Mouse (Mus musculus): ENCODE measurements at regions not wholly inside any gene's neighbourhood (a gene's known extent, or its start where the extent isn't known, plus 50 kb on each side); places are given as distances from the start of the nearest gene placed in this dataset.

GRCm38 (mm10) chr8:128023661-128024060 lies 334.7 kb upstream of the Nrp1 start:
- Histone ChIP-seq H3K4me3 (ENCODE audit: insufficient read depth, low read length) (no peak overlapping the region), H3K4me1 (ENCODE audit: control insufficient read depth, insufficient read depth, low read length) (peaks cover 11% of the 10 kb centered on the region), H3K27ac (ENCODE audit: insufficient read depth, low read length) (peak overlapping the region; percentile 97)
- TF ChIP-seq POLR2A (IDR thresholded peaks at IDR 0.05; ENCODE audit: low read depth, low read length) (no peak), CTCF (IDR thresholded peaks at IDR 0.05; ENCODE audit: borderline replicate concordance, insufficient read depth, low read length) (no peak)

DNA sequence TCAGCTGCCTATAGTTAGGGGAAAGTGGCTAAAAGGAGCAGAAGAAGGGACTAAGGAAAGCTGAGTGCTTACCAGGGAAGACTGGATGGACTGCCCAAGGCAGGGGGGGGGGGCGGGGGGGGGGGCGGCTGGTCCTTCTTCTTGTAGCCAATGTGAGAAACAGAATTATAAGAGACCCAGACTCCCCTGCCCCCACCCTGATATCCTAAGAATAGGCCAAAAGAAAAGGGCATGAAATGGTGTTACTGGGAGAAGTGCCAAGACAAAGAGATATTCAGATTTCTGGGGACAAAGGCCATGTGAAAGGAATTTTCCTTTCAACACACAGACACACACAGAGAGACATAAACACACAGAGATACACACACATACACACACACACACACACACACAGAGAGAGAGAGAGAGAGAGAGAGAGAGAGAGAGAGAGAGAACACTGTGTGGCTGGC lies 333.6 kb upstream of the Nrp1 start:
- H3K27ac ChIP-seq (ENCODE audit: insufficient read depth, low read length) = peak overlapping the region; percentile 97
- no peak for TF ChIP-seq CTCF (IDR thresholded peaks at IDR 0.05; ENCODE audit: borderline replicate concordance, insufficient read depth, low read length)
- H3K4me1 ChIP-seq (ENCODE audit: control insufficient read depth, insufficient read depth, low read length) = peaks cover 11% of the 10 kb centered on the region
- no peak overlapping the region for H3K4me3 ChIP-seq (ENCODE audit: insufficient read depth, low read length)

DNA sequence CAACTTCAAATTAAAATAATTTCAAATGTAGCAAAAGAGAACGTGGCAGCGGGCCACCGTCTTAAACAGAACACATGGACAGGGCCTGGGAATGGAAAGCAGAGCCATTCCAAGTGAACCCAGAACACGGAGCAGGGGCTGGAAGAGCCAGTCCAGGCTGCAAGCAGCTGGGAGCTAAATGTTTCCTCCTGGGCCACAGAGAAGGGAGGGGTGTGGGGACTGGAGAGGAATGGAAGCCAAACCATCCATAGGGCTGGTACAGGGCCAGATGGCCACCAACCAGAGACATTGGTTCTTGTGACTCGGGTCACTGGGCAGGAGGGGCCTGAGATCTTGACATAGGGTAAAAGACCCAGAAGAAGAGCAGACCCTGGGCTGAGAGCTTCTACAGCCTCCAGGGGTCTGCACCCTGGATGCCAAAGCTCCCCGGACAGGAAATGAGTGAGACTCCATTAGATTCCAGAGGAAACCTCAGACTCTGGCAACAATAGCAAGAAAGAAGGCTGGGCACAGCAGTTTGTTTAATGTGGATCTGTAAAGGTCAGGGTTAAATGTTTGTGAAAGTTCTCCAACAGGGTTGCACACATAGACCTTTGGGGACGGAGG lies 333.1 kb upstream of the Nrp1 start:
- Histone ChIP-seq H3K27ac (ENCODE audit: insufficient read depth, low read length) (peak overlapping the region; percentile 97), H3K4me1 (ENCODE audit: control insufficient read depth, insufficient read depth, low read length) (peaks cover 14% of the 10 kb centered on the region), H3K4me3 (ENCODE audit: insufficient read depth, low read length) (no peak overlapping the region)
- no peak for TF ChIP-seq CTCF (IDR thresholded peaks at IDR 0.05; ENCODE audit: borderline replicate concordance, insufficient read depth, low read length)
- no peak for TF ChIP-seq POLR2A (IDR thresholded peaks at IDR 0.05; ENCODE audit: low read depth, low read length)

DNA sequence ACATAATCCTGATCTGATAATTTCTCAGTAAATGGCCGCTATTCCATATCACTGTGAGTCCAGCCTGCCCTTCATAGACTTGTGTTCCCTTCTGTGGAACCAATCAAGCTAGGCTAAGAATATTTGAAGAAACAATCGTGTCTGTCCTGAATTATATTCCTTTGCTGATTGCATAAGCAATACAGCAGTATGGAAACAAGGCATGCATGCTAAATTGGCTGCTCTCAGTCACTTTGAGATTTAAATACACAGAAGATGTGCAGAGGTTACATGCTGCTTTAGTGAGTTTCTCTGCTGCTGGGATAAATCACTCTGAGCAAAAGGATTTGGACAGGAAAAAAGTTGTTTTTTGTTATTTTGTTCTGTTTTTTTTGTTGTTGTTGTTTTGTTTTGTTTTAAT lies 331.4 kb upstream of the Nrp1 start:
- Histone ChIP-seq H3K4me1 (ENCODE audit: control insufficient read depth, insufficient read depth, low read length) (peaks cover 14% of the 10 kb centered on the region), H3K4me3 (ENCODE audit: insufficient read depth, low read length) (no peak overlapping the region), H3K27ac (ENCODE audit: insufficient read depth, low read length) (no peak overlapping the region)
- no peak for TF ChIP-seq CTCF (IDR thresholded peaks at IDR 0.05; ENCODE audit: borderline replicate concordance, insufficient read depth, low read length)
- TF ChIP-seq POLR2A (IDR thresholded peaks at IDR 0.05; ENCODE audit: low read depth, low read length) = no peak

DNA sequence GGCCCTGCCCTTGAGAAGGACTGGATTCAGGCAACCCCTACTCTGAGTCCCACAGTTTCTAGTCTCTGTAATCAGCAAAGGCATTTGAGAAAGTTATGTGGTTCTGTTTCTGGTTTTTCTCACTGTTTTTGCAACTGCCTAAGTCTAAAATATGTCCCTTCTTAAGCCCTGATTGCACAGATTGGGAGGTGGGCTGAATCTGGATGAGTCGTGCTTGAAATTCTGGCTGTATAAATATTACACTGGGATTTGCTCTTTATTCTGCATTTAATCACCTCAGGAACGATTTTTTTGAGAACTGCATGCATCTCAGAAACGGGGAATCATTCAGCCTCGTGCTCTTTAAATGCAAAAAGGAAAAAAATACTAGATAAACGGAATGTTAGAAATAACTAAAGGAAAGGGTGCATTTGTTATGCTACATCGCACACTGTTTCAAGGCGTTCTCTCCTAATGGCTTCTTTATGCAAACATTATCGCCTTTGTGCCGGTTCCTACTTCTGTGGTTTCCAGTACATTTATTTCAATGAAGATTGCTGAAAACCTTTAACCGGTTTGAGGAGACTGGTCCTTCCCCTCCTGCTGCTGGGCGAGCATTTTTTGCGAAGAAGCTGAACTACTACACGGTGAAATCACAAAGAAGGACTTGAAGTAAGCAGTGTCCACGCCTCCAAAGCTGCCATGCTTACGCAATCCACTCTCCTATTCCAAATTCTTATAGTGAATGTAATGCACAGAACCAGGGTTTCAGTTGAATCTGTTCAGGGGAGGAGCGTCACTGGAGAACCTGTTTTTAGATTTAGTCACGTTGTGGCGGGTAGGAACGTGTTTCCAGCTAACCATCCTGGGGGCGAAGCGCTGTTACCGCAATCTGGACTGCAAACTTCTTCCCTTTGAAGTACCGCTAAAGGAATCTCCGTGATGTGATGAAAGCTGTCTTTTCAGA lies 327.8 kb upstream of the Nrp1 start:
- H3K4me3 ChIP-seq (ENCODE audit: insufficient read depth, low read length) = no peak overlapping the region
- H3K27ac ChIP-seq (ENCODE audit: insufficient read depth, low read length) = peak overlapping the region; percentile 93
- no peak for TF ChIP-seq POLR2A (IDR thresholded peaks at IDR 0.05; ENCODE audit: low read depth, low read length)
- no peak for TF ChIP-seq CTCF (IDR thresholded peaks at IDR 0.05; ENCODE audit: borderline replicate concordance, insufficient read depth, low read length)
- H3K4me1 ChIP-seq (ENCODE audit: control insufficient read depth, insufficient read depth, low read length) = peaks cover 6% of the 10 kb centered on the region; the same call in 1 of the 2 replicates

DNA sequence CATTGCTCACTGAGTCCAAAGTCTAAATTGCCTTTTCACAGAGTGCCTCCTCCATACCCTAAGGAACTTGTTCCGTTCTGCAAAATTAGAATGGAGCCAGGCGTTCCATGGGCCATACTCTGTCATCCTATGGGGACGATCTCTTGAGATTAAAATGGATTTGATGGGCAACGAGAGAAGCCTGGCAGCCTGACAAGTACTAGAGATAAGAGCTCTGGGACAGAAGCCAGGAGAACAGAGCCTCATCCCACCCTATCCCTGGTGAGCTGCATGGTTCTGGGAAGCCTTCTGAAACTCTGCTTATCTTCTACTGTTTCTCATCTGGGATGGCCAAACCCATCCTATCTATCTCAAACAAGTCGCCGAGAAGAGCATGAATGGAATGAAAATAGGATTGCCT lies 324.3 kb upstream of the Nrp1 start:
- H3K4me3 ChIP-seq (ENCODE audit: insufficient read depth, low read length) = no peak overlapping the region
- TF ChIP-seq CTCF (IDR thresholded peaks at IDR 0.05; ENCODE audit: borderline replicate concordance, insufficient read depth, low read length) = no peak
- no peak for TF ChIP-seq POLR2A (IDR thresholded peaks at IDR 0.05; ENCODE audit: low read depth, low read length)
- no peak overlapping the region for H3K27ac ChIP-seq (ENCODE audit: insufficient read depth, low read length)
- peaks cover 4% of the 10 kb centered on the region; the same call in 1 of the 2 replicates for H3K4me1 ChIP-seq (ENCODE audit: control insufficient read depth, insufficient read depth, low read length)

GRCm38 (mm10) chr8:128035672-128036071 lies 322.7 kb upstream of the Nrp1 start:
- no peaks in the 10 kb centered on the region for H3K4me1 ChIP-seq (ENCODE audit: control insufficient read depth, insufficient read depth, low read length)
- H3K4me3 ChIP-seq (ENCODE audit: insufficient read depth, low read length) = no peak overlapping the region
- no peak overlapping the region for H3K27ac ChIP-seq (ENCODE audit: insufficient read depth, low read length)
- TF ChIP-seq POLR2A (IDR thresholded peaks at IDR 0.05; ENCODE audit: low read depth, low read length) (no peak), CTCF (IDR thresholded peaks at IDR 0.05; ENCODE audit: borderline replicate concordance, insufficient read depth, low read length) (no peak)

DNA sequence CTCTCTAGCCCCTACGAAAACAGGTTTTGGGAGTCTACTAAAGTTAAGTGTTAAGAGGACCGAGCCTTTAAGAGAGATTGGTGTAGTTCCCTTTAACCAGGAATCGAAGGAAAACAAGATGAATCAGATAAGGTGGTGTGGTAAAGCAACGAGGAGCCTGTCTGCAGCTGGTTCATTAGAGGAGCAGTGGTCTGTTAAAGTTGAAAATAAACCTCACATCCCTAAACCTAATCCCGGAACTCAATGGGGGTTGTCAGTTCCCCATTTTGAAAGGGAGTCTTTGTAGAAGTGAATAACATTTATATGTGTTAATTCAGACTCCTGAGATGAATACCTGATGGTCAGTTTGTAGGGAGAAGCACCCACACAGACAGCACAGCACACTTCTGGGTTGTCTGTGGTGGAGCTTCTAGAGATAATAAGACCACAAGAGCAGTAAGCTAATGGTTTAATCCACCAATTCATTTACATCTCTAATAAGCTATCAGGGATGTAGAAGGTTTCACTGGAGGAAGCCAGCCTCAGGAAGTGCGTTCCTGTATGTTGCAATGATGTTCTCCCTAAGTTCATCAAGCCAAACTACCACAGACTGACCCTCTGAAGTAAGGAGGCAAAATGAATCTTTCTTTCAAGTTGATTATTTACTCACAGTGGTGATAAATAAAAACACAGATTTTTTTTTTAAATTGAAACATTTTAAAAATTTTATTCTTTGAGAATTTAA lies 318.9 kb upstream of the Nrp1 start:
- TF ChIP-seq CTCF (IDR thresholded peaks at IDR 0.05; ENCODE audit: borderline replicate concordance, insufficient read depth, low read length) (no peak), POLR2A (IDR thresholded peaks at IDR 0.05; ENCODE audit: low read depth, low read length) (no peak)

GRCm38 (mm10) chr8:128042877-128043276 lies 315.5 kb upstream of the Nrp1 start:
- Histone ChIP-seq H3K4me3 (ENCODE audit: insufficient read depth, low read length) (no peak overlapping the region), H3K27ac (ENCODE audit: insufficient read depth, low read length) (no peak overlapping the region), H3K4me1 (ENCODE audit: control insufficient read depth, insufficient read depth, low read length) (no peaks in the 10 kb centered on the region)
- TF ChIP-seq POLR2A (IDR thresholded peaks at IDR 0.05; ENCODE audit: low read depth, low read length) = no peak

More for the DNA sequence above, 318.9 kb upstream of the Nrp1 start:
- no peak overlapping the region for H3K27ac ChIP-seq (ENCODE audit: insufficient read depth, low read length)
- H3K4me3 ChIP-seq (ENCODE audit: insufficient read depth, low read length) = no peak overlapping the region
- H3K4me1 ChIP-seq (ENCODE audit: control insufficient read depth, insufficient read depth, low read length) = no peaks in the 10 kb centered on the region
